Mouse (Mus musculus) liver, embryonic 14.5 days (tissue): Measurements from ENCODE around the gene Urb2. TPM values are rescaled to one million over a fixed set of nuclear protein-coding genes. Genes with fewer than 3 reads are reported as not detected.
"Not testable (repeated sequence)": the region's sequence is repeated elsewhere in the genome, so short reads cannot be mapped to it uniquely, and the experiment has no call there.

ENCODE experiments used
- ATAC-seq: fragments of 200-750 bp; cut with Nextera tagmentation; 2 replicates; pipeline ENCODE4 v1.8.0; 2017; ENCODE audit warnings: moderate number of reproducible peaks, mild to moderate bottlenecking, moderate library complexity; ENCODE audit not compliant: insufficient read depth
- DNase-seq, 3 experiments: peaks; one replicate each; pipeline ENCODE4 v3.0.0-alpha.2; 2012 to 2013; ENCODE audit warnings: low read depth in 3 of 3, low spot score in 3 of 3
- H3K27ac ChIP-seq: fragments of 300-500 bp; sonication (generic); 2 replicates; pipeline ENCODE4 v1.5.1; 2014; ENCODE audit warnings: moderate library complexity, mild to moderate bottlenecking, control low read depth, inconsistent platforms
- H3K27me3 ChIP-seq: fragments of 300-500 bp; sonication (generic); 2 replicates; pipeline ENCODE4 v1.6.1; 2014; ENCODE audit warnings: mild to moderate bottlenecking, low read length, moderate library complexity; ENCODE audit not compliant: control insufficient read depth, insufficient read depth
- H3K36me3 ChIP-seq: fragments of 300-500 bp; sonication (generic); replicated peaks from 2 replicates; pipeline ENCODE4 v1.6.1; 2014; ENCODE audit warnings: low read depth; ENCODE audit not compliant: control insufficient read depth, insufficient read depth
- H3K4me1 ChIP-seq, 2 experiments: fragments of 200-500 bp in 1 of 2; fragments of 300-500 bp in 1 of 2; sonication (generic) in 1 of 2; replicated peaks; 2 replicates each; pipeline ENCODE4 v1.6.1; 2012 to 2014; ENCODE audit warnings: antibody characterized with exemption in 1 of 2, inconsistent platforms in 1 of 2, low read length in 1 of 2; ENCODE audit not compliant: control insufficient read depth in 2 of 2, insufficient read depth in 2 of 2
- H3K4me2 ChIP-seq: fragments of 300-500 bp; sonication (generic); 2 replicates; pipeline ENCODE4 v1.6.1; 2014; ENCODE audit warnings: low read depth, mild to moderate bottlenecking, control low read depth, moderate library complexity
- H3K4me3 ChIP-seq, 2 experiments: fragments of 200-500 bp in 1 of 2; fragments of 300-500 bp in 1 of 2; sonication (generic) in 1 of 2; 2 replicates each; pipeline ENCODE4 v1.5.1; 2012 to 2014; ENCODE audit warnings: low read depth in 2 of 2, low read length in 2 of 2, mild to moderate bottlenecking in 2 of 2, control low read depth in 1 of 2, inconsistent platforms in 1 of 2, moderate library complexity in 1 of 2; ENCODE audit not compliant: insufficient read depth in 1 of 2
- H3K9ac ChIP-seq: fragments of 300-500 bp; sonication (generic); replicated peaks from 2 replicates; pipeline ENCODE4 v1.6.1; 2014; ENCODE audit warnings: mild to moderate bottlenecking, control low read depth, moderate library complexity
- H3K9me3 ChIP-seq: fragments of 300-500 bp; sonication (generic); 2 replicates; pipeline ENCODE4 v1.6.1; 2016; ENCODE audit warnings: low read length, mixed read lengths; ENCODE audit not compliant: control insufficient read depth
- CTCF ChIP-seq: IDR thresholded peaks from 2 replicates; pipeline ENCODE4 v1.5.1; 2016; ENCODE audit warnings: antibody characterized with exemption, low read depth, control low read depth
- EP300 ChIP-seq: IDR thresholded peaks from 2 replicates; pipeline ENCODE4 v1.6.1; 2016; ENCODE audit warnings: antibody characterized with exemption, low read depth
- WGBS: fragments of 180-500 bp; shearing (Covaris S2); extraction: QIAGEN DNeasy Blood & Tissue Kit; methylation state at CpG from one replicate; pipeline ENCODE4 v1.1.7; 2014; ENCODE audit not compliant: insufficient replicate concordance; 5-methylcytosine and 5-hydroxymethylcytosine counted together
- polyA plus RNA-seq, 2 experiments: library from polyadenylated mRNA; depleted of rRNA in 1 of 2; stranded (reverse) in 1 of 2; unstranded in 1 of 2; fragments of >200 nt; fragmentation: Nextera tagmentation in 1 of 2; extraction: Ambion mirVana in 1 of 2; gene quantifications; 2 replicates each; pipeline versions ENCODE4 v1.2.1 to v1.2.3; 2012 to 2014

Urb2 gene
- polyA plus RNA-seq, 2 experiments, result 2.9 to 4.9 TPM

- WGBS, result 55% methylated on average over 2 of the region's 2 CpGs
Measured at GRCm38 (mm10) chr8:124026265-124026664, 5.0 kb downstream of the Urb2 start.

GRCm38 (mm10) chr8:124027831-124028230 lies 6.5 kb downstream of the Urb2 start:
- H3K4me3 ChIP-seq, result no peak overlapping the region
- TF ChIP-seq EP300 (no peak), CTCF (no peak)
- H3K4me2 ChIP-seq, result no peak overlapping the region
- H3K9ac ChIP-seq, result no peak overlapping the region
- no peak for DNase-seq
- no peak for ATAC-seq
- H3K27me3 ChIP-seq, result no peaks in the 10 kb centered on the region
- H3K27ac ChIP-seq, result no peak overlapping the region
- WGBS, result 76% methylated on average over 6 of the region's 6 CpGs
- no peaks in the 10 kb centered on the region for H3K4me1 ChIP-seq
- no peaks in the 10 kb centered on the region for H3K9me3 ChIP-seq
- peaks cover 59% of the 10 kb centered on the region for H3K36me3 ChIP-seq

More at GRCm38 (mm10) chr8:124026265-124026664, 5.0 kb downstream of the Urb2 start:
- H3K27me3 ChIP-seq, H3K9me3 ChIP-seq, ATAC-seq, DNase-seq, H3K4me1 ChIP-seq, H3K9ac ChIP-seq, H3K27ac ChIP-seq, H3K4me3 ChIP-seq, H3K4me2 ChIP-seq: not testable (repeated sequence)
- 0 out of 2 replicates have a peak, but pooled peaks have one; percentile 9 for TF ChIP-seq CTCF
- peaks cover 59% of the 10 kb centered on the region for H3K36me3 ChIP-seq

DNA sequence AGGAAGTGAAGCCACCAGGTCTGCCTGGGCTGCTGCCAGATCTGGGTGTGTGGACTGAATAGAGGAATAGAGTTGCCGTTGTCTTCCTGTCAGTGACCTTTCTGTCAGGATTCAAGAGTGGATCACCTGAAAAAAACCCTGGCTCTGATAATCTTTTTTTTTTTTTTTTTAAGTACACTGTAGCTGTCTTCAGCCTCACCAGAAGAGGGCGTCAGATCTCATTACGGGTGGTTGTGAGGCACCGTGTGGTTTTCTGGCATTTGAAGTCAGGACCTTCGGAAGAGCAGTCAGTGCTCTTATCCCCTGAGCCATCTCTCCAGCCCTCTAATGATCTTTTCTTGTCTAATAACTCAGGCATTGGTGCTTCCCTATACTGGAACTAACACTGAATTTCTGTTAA lies 12.1 kb downstream of the Urb2 start:
- H3K36me3 ChIP-seq, result peaks cover 61% of the 10 kb centered on the region
- DNase-seq (no peak), ATAC-seq (no peak)
- H3K9me3 ChIP-seq, result no peaks in the 10 kb centered on the region
- H3K9ac ChIP-seq, result no peak overlapping the region
- WGBS, result 62% methylated on average over 5 of the region's 5 CpGs
- TF ChIP-seq EP300, result no peak
- TF ChIP-seq CTCF, result peak; percentile 41
- no peak overlapping the region for H3K4me3 ChIP-seq
- H3K4me1 ChIP-seq, result no peaks in the 10 kb centered on the region
- H3K4me2 ChIP-seq, result no peak overlapping the region
- no peaks in the 10 kb centered on the region for H3K27me3 ChIP-seq
- no peak overlapping the region for H3K27ac ChIP-seq

GRCm38 (mm10) chr8:124038121-124038520 lies 16.8 kb downstream of the Urb2 start:
- Histone ChIP-seq H3K4me2 (no peak overlapping the region), H3K9ac (no peak overlapping the region), H3K4me1 (no peaks in the 10 kb centered on the region), H3K9me3 (no peaks in the 10 kb centered on the region), H3K36me3 (peaks cover 60% of the 10 kb centered on the region), H3K27ac (no peak overlapping the region), H3K27me3 (no peaks in the 10 kb centered on the region), H3K4me3 (no peak overlapping the region)
- WGBS, result 81% methylated on average over 7 of the region's 7 CpGs
- TF ChIP-seq EP300 (no peak), CTCF (no peak)
- DNase-seq (no peak), ATAC-seq (no peak)

GRCm38 (mm10) chr8:124039351-124039750 lies 18.0 kb downstream of the Urb2 start:
- TF ChIP-seq EP300, result no peak
- TF ChIP-seq CTCF, result no peak
- 76% methylated on average over 4 of the region's 4 CpGs for whole genome bisulfite sequencing
- no peaks in the 10 kb centered on the region for H3K4me1 ChIP-seq
- no peak overlapping the region for H3K4me2 ChIP-seq
- no peak for DNase-seq
- H3K9me3 ChIP-seq, result no peaks in the 10 kb centered on the region
- H3K9ac ChIP-seq, result no peak overlapping the region
- H3K27me3 ChIP-seq, result no peaks in the 10 kb centered on the region
- H3K36me3 ChIP-seq, result peaks cover 60% of the 10 kb centered on the region
- no peak overlapping the region for H3K27ac ChIP-seq
- no peak overlapping the region for H3K4me3 ChIP-seq
- ATAC-seq, result no peak
